Mouse (Mus musculus) heart, adult 2 months (tissue): ENCODE measurements around the gene Drd3. TPM values are rescaled to one million over a fixed set of nuclear protein-coding genes. Genes with fewer than 3 reads are reported as not detected.

Experiments
- DNase-seq, 2 experiments: peaks; one replicate each; pipeline ENCODE4 v3.0.0; 2021
- H3K27ac ChIP-seq: fragments of 200-600 bp; 2 replicates; pipeline ENCODE4 v1.8.1; 2022
- H3K27me3 ChIP-seq: fragments of 200-500 bp; 2 replicates; pipeline ENCODE4 v1.6.1; 2012; ENCODE audit warnings: mild to moderate bottlenecking, low read length, inconsistent platforms, mixed read lengths; ENCODE audit not compliant: control insufficient read depth, insufficient read depth
- H3K36me3 ChIP-seq: fragments of 200-500 bp; 2 replicates; pipeline ENCODE4 v1.6.1; 2012; ENCODE audit warnings: low read length, inconsistent platforms; ENCODE audit not compliant: control insufficient read depth, insufficient read depth
- H3K4me1 ChIP-seq: fragments of 200-500 bp; 2 replicates; pipeline ENCODE4 v1.6.1; 2011; ENCODE audit warnings: low read length; ENCODE audit not compliant: control insufficient read depth, insufficient read depth
- H3K4me3 ChIP-seq: fragments of 200-600 bp; 2 replicates; pipeline ENCODE4 v1.8.1; 2022
- H3K79me2 ChIP-seq: fragments of 200-500 bp; replicated peaks from 2 replicates; pipeline ENCODE4 v1.6.1; 2012; ENCODE audit warnings: mild to moderate bottlenecking, inconsistent platforms, low read length, moderate library complexity, mixed read lengths; ENCODE audit not compliant: control insufficient read depth, insufficient read depth
- H3K9ac ChIP-seq: fragments of 200-500 bp; 2 replicates; pipeline ENCODE4 v1.6.1; 2012; ENCODE audit warnings: low read depth, mild to moderate bottlenecking, control low read depth, inconsistent platforms, low read length, mixed read lengths
- CTCF ChIP-seq: fragments of 200-600 bp; IDR thresholded peaks from 2 replicates; pipeline ENCODE4 v1.8.1; 2022; ENCODE audit warnings: antibody characterized with exemption, mild to moderate bottlenecking, moderate library complexity
- EP300 ChIP-seq: fragments of 200-500 bp; IDR thresholded peaks from 2 replicates; pipeline ENCODE4 v1.6.1; 2011; ENCODE audit warnings: low read depth, low read length, control low read depth; ENCODE audit not compliant: insufficient read depth
- POLR2A ChIP-seq: fragments of 200-500 bp; IDR thresholded peaks from 2 replicates; pipeline ENCODE4 v1.6.1; 2011; ENCODE audit warnings: mild to moderate bottlenecking, low read depth, low read length, control low read depth; ENCODE audit not compliant: insufficient read depth
- WGBS: fragments of 180-500 bp; shearing (Covaris S2); methylation state at CpG from one replicate; pipeline ENCODE4 v1.1.7; 2018; 5-methylcytosine and 5-hydroxymethylcytosine counted together
- intact Hi-C: fragments of 180-260 bp; cut with DNase I; formaldehyde crosslinking; loops from one replicate; pipeline ENCODE4 v1.15.1; 2025
- polyA plus RNA-seq: library from polyadenylated mRNA; depleted of rRNA; stranded (reverse); fragments of >200 nt; gene quantifications from 2 replicates; pipeline ENCODE4 v1.2.3, GENCODE M21; 2012
- total RNA-seq, 2 experiments: library from RNA; stranded (reverse); gene quantifications; 2 replicates each; pipeline ENCODE4 v1.2.3; 2021

Gene Drd3
- total and polyA plus RNA-seq, 3 experiments, result not detected

GRCm38 (mm10) chr16:43737933-43738332 lies 15.9 kb upstream of the Drd3 start:
- no peak overlapping the region for H3K9ac ChIP-seq
- no peaks in the 10 kb centered on the region for H3K79me2 ChIP-seq
- H3K36me3 ChIP-seq, result no peaks in the 10 kb centered on the region
- DNase-seq, result no peak
- 61% methylated on average over 4 of the region's 4 CpGs for WGBS
- TF ChIP-seq POLR2A, result no peak
- no peak for TF ChIP-seq CTCF
- no peak for TF ChIP-seq EP300
- H3K4me3 ChIP-seq, result no peak overlapping the region
- intact Hi-C loops, result no loop called here
- H3K4me1 ChIP-seq, result no peaks in the 10 kb centered on the region
- H3K27me3 ChIP-seq, result no peaks in the 10 kb centered on the region
- H3K27ac ChIP-seq, result no peak overlapping the region

- Histone ChIP-seq H3K4me1 (no peaks in the 10 kb centered on the region), H3K79me2 (no peaks in the 10 kb centered on the region), H3K27me3 (no peaks in the 10 kb centered on the region), H3K9ac (no peak overlapping the region), H3K4me3 (no peak overlapping the region), H3K27ac (no peak overlapping the region), H3K36me3 (no peaks in the 10 kb centered on the region)
- intact Hi-C loops, result no loop called here
- no peak for DNase-seq
- 79% methylated on average over 2 of the region's 2 CpGs for WGBS
- TF ChIP-seq POLR2A (no peak), CTCF (no peak), EP300 (no peak)
Observed at GRCm38 (mm10) chr16:43740936-43741335, 12.9 kb upstream of the Drd3 start.

GRCm38 (mm10) chr16:43748424-43748823 lies 5.4 kb upstream of the Drd3 start:
- Histone ChIP-seq H3K4me1 (no peaks in the 10 kb centered on the region), H3K36me3 (no peaks in the 10 kb centered on the region), H3K4me3 (no peak overlapping the region), H3K27ac (no peak overlapping the region), H3K27me3 (no peaks in the 10 kb centered on the region), H3K9ac (no peak overlapping the region), H3K79me2 (no peaks in the 10 kb centered on the region)
- TF ChIP-seq POLR2A, result no peak
- TF ChIP-seq EP300, result no peak
- peak; percentile 45 for TF ChIP-seq CTCF
- intact Hi-C loops, result no loop called here
- WGBS, result 85% methylated on average over 2 of the region's 2 CpGs
- no peak for DNase-seq

- no peak for DNase-seq
- 81% methylated on average over 8 of the region's 8 CpGs for WGBS
- no peaks in the 10 kb centered on the region for H3K79me2 ChIP-seq
- H3K9ac ChIP-seq, result no peak overlapping the region
- intact Hi-C loops, result no loop called here
- no peak for TF ChIP-seq POLR2A
- TF ChIP-seq CTCF, result peak; percentile 21; the same call in 1 of the 2 replicates
- H3K27me3 ChIP-seq, result no peaks in the 10 kb centered on the region
- H3K36me3 ChIP-seq, result no peaks in the 10 kb centered on the region
- H3K27ac ChIP-seq, result no peak overlapping the region
- no peaks in the 10 kb centered on the region for H3K4me1 ChIP-seq
- H3K4me3 ChIP-seq, result no peak overlapping the region
Observed at GRCm38 (mm10) chr16:43752900-43753299, 926 bp upstream of the Drd3 start.

GRCm38 (mm10) chr16:43772358-43772757 lies 18.5 kb downstream of the Drd3 start:
- Histone ChIP-seq H3K4me1 (peaks cover 2% of the 10 kb centered on the region; the same call in 1 of the 2 replicates), H3K9ac (no peak overlapping the region), H3K27ac (peak overlapping the region; percentile 69), H3K36me3 (peaks cover 2% of the 10 kb centered on the region; the same call in 1 of the 2 replicates), H3K27me3 (no peaks in the 10 kb centered on the region), H3K4me3 (no peak overlapping the region), H3K79me2 (no peaks in the 10 kb centered on the region)
- intact Hi-C loops, result no loop called here
- TF ChIP-seq EP300 (peak; percentile 62; the same call in 1 of the 2 replicates), CTCF (no peak)
- 22% methylated on average over 3 of the region's 3 CpGs for WGBS
- DNase-seq, result peak; percentile 37 to 61

GRCm38 (mm10) chr16:43772766-43773165 lies 18.9 kb downstream of the Drd3 start:
- no peak for DNase-seq
- H3K4me1 ChIP-seq, result peaks cover 2% of the 10 kb centered on the region; the same call in 1 of the 2 replicates
- H3K27ac ChIP-seq, result peak overlapping the region; percentile 69

More at GRCm38 (mm10) chr16:43772766-43773165, 18.9 kb downstream of the Drd3 start:
- H3K79me2 ChIP-seq, result no peaks in the 10 kb centered on the region
- no peak for TF ChIP-seq EP300
- TF ChIP-seq CTCF, result no peak
- TF ChIP-seq POLR2A, result no peak
- H3K36me3 ChIP-seq, result peaks cover 2% of the 10 kb centered on the region; the same call in 1 of the 2 replicates
- no peak overlapping the region for H3K9ac ChIP-seq
- no peaks in the 10 kb centered on the region for H3K27me3 ChIP-seq
- 82% methylated on average over 1 of the region's 1 CpGs for WGBS
- intact Hi-C loops, result no loop called here
- no peak overlapping the region for H3K4me3 ChIP-seq
